Mouse (Mus musculus): Measurements from ENCODE around the gene Calm3.

The Calm3 gene

DNA sequence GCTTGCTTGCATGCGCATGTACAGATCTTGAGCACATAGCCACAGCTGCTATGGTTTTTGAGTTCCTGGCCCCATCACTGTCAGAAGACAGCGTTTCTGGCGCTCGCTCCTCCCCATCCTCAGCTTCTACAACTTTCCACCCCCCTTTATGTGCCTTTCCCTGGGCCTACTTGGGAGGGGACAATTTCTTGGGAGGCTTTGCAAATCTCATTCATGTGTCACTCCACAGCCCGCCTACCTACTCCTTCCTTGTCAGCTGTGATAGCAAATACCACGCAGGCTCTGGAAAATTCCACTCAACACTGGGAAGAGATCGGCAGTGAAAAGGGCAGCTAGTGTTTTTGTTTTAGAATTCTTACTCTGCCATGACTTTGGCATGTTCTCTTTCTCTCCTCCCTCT is 16.4 kb upstream of the Calm3 start:
- no peak for DNase-seq (ENCODE audit: low spot score)

DNA sequence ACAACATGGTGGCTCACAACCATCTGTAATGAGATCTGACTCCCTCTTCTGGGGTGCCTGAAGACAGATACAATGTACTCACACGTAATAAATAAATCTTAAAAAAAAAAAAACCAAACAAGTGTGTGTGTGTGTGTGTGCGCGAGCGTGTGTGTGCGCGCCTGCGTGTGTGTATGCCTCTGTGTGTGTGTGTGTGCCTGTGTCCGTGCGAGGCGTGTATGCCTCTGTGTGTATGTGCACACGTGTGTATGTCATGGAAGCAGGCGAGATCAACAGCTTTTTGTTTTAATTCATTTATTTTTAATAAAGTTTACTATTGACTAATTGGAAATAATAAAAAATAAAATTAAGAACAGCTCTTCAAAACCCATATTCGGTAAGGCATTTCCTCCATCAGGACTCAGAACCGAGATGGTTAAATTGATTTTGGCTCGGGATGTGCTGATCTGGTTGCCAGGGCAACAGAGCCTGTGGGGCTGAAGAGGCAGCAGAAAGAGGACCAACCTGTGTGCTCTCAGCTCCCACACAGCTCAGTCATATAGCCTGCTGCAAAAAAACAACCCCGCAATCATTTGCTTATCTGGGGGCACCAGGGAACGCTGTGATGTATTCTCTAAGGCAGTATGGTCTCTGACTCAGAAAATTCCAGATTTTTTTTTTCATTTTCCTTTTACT is 14.3 kb upstream of the Calm3 start:
- no peak for DNase-seq (ENCODE audit: low spot score)

DNA sequence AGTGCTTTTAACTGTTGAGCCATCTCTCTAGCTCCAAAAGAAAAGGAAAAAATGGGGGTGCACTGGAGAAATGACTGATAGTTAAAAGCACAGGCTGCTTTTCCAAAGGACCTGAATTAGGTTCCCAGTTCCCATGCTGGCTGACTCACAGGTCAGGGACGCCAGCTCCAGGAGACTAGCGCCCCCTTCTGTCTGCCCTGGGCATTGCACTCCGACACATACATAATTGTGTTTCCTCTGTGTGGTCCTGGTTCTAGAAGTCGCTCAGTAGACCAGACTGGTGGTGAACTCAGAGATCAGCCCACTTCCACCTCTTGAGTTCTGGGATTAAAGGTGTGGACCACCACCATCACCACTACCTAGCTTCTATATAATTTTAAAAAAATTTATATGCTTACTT is 13.4 kb upstream of the Calm3 start:
- DNase-seq (ENCODE audit: low spot score) = no peak

DNA sequence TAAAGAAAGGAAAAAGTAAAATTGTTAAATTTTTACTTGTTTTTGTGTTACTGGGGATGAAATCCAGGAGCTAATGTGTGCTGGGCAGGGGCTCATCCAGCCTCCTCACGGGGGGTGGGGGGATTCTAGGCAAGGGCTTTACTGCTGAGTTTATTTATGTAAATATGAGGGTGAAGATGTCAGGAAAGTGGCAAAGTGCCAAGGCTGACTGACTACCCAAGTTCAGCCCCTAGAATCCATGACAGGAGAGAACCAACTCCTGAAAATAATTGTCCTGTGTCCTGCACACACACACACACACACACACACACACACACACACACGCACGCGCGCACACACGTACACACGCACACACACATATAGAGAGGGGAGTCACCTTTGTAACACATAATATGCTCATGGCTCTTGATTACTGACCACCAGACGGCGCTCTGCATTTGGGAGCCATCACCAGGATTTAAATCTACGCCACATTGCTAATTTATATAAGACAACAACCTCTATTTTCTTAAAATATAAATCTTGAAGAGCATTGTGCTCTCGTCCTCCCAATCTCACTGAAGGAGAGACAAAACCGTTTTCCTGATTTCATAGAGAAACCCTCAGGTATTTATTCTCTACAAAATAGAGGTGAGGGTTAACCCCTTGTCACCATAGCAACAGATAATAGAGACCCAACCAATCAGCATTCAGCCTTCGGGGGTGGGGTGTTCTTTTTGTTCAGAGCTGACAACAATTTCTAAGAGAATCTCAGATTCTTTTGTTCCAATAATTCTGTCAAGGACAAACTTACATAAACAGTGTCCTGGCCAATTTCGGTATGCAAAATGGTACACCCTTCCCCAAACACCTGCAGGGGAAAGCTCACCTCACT is 9.0 kb upstream of the Calm3 start:
- DNase-seq (ENCODE audit: low spot score) = peak; percentile 77

DNA sequence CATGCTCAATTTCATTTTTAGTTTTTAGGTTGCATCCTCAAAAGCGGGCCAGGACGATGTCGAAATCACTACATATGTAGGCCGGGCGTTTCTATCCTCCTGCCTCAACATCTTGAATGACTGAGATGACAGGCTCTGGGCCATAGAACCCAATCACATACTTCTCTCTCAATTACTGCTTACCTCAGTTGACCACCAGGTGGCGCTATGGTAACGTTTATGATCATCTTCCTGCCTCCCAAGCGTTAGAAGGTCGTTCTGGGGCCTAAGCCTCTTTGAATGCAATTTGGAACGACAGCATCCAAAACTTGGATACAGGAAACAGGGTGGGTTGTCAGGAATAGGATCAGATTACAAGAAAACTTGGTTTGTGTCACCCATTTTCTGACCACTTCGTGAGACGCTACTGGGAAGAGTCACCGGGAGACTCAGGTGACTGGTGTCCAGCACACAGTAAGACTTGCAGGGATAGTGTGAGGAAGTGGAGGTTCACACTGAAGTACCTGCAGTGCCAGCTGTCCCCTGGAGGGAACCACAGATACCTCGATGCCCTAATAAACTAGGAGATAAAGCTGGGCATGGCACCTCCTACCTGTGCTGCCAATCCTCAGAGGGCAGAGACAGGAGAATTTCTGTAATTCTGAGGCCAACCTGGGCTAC is 8.2 kb upstream of the Calm3 start:
- peak; percentile 98 for DNase-seq (ENCODE audit: low spot score)

DNA sequence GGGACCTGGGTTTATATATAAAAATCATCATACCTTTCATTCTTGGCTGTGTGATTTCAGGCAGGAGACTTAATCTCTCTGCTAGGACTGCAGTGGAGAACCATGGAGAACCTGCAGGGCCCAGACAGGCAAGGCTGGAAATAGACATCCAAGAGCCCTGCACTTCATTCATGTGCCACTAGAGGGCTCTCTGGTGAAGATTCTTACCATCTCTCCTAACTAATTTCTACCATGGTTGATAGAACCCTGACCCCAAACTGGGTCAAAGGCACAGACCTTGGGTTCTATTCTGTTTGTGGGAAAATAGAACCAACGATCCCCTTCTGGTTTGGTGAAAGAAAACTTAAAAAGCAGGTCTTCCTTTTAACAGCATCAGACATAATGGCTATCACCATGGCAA is 6.9 kb upstream of the Calm3 start:
- DNase-seq (ENCODE audit: low spot score) = peak; percentile 92

DNA sequence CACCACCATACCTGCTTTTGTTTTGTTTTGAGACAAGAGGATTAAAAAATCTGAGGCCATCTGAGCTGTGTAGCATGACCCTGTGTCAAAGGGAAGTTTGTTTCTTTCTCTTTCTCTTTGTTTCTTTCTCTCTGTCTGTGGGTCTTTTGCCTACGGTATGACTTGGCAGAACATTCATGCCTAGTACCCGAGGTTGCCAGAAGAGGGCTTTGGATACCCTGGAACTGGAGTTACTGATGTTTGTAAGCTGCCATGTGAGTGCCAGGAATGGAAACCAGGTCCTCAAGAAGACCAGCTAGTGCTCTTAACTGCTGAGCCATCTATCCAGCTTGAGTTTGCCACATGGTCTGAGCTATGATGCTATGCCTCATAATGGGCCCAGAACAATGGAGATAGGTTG is 4.4 kb upstream of the Calm3 start:
- DNase-seq (ENCODE audit: low spot score) = no peak

DNA sequence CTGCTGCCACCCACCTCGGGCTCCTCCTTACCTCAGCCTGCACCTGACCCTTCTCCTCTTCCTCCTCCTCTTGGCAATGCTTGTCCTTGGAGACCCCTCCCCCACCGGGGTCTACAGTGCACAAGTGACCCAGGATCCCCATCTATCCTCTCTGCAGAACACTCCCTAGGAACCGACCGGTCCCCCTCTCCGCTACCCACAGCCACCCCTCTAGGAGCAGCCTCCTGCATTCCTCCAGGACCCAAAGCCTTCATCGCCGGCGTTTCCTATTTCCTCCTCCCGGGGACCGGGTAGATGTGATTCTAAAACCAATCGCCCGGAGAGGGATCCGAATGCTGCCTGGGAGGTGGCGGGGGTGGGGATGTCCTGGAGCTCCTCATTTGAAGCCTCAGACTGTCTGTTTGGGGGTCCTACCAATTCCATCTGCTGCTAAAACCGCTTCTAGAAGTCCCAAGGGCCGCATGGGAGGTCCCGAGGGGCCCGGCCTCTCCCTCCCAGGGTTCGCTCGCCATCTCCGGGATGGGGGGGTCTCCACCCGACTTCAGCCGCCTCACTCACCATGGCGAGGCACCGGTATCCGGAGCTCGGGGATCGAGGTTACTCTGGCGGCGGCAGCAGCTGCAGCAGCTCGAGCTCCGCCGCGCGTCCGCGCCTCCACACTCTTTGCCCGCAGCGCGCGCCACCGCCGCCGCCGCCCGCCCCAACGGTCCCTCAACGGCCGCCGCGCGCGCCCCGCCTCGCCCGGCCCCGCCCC is 454 bp downstream of the Calm3 start:
- DNase-seq (ENCODE audit: low spot score) = no peak

DNA sequence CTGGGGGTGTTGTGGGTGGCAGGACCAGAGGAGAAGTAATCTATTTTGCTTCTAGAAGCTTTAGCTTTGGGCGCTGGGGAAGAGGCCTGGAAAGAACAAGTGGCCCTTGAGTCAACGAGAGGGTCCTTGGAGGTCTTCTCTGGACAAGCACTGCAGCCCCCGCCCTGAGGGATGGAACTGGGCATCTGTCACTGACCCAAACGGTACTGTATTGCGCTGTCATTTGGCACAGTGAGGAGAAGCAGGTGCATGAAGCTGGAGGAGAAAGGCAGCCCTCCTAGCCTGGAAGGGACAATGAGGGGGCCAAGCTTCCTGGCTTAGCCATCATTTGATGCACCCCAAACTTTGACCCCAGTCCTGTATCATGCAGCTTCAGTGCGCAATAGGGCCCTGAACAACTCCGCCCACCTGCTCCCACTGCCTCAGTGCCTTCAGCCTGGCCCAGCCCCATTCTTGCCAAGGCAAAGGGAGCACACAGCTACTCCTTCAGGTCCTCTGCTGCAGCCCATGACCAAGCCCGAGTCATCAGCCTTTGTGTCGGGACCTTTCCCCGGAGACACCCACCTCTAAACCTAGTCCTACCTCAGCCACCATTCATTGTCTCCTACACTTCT is 1.4 kb downstream of the Calm3 start:
- DNase-seq (ENCODE audit: low spot score) = no peak

DNA sequence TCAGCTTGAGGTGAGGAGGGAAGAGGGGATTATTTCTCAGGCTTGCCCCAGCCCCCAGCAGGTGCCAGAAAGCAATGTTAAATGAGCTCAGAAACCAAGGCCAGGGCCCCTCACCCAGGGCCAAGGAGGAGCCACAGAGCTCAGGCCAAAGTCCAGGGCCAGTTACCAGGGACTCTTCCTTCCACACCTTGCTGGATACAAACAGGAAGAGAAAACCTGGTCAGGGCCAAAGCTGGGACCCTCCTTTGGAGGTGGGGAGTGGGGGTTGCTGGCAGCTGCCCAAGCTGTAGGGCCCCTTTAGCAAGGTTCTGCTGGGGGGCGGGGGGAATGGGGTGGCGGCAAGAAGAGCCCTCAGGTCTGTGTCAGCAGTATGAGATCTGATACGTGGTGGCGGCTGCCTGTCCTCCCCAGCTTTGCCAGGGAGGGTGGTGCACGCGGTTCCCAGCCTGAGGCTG is 2.0 kb downstream of the Calm3 start:
- DNase-seq (ENCODE audit: low spot score) = no peak

DNA sequence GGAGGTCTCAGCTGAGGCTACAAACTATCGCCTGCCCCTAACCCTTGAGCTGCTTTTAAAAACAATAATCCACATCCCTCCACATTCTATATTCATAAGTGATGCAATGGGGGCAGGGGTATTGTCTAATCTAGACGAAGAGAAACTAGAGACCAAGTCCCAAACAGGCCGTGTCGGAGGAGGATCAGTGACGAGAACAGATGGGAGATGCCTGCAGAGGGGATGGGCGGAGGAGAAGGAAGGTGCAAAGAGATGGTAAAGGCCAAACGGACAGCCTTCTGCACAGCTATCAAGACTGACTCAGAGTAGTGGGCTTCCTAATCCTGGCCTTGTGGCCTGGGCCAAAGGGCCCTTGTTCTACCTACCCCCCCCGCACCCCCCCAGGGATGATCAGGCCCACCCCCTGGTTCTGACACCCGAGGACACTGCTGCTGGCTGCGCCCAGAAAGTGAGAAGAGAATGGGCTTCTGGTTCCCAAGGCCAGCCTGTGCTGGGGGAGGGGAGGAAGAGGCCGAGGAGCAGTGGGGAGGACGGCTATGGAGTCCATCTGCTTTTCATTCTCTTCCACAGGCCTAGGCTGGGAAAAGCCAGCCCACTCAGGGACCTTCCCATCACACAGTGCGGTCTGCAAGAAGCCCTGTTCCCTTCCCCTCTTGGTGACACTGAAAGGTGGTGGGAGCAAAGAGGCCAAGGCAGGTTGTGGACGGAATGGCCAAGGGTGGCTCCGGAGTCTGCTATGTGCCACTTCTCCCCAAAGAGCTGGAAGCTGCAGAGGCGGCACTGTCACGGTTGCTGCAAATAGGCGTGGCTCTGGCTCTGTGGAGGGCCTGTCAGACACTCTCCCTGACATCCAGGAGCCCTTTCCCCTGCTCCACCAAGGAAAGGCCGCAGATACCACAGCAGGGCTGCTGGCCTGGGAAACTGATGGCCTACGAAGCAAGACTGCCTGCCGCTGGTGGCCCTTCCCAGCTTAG is 2.8 kb downstream of the Calm3 start:
- DNase-seq (ENCODE audit: low spot score) = no peak

DNA sequence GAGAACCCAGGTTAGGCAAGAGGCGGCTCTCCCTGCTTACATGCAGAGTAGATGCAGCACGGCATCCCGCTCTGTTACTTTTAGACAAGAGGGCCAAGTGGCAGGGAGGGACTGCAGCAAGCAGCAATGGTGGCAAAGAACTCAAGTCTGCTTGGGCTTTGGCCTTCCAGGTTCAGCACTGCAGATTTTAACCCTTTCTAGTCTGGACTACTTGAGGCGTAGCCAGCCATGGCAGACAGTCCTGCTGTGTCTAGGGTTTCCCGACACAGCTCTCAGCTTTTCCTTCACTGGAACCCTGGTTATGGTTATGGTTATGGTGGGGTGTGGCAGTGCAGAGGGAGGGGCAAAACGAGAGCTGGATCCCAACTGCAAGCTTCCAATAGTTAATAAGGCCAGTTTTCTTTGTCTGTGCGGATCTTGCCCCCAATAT is 3.7 kb downstream of the Calm3 start:
- DNase-seq (ENCODE audit: low spot score) = no peak

DNA sequence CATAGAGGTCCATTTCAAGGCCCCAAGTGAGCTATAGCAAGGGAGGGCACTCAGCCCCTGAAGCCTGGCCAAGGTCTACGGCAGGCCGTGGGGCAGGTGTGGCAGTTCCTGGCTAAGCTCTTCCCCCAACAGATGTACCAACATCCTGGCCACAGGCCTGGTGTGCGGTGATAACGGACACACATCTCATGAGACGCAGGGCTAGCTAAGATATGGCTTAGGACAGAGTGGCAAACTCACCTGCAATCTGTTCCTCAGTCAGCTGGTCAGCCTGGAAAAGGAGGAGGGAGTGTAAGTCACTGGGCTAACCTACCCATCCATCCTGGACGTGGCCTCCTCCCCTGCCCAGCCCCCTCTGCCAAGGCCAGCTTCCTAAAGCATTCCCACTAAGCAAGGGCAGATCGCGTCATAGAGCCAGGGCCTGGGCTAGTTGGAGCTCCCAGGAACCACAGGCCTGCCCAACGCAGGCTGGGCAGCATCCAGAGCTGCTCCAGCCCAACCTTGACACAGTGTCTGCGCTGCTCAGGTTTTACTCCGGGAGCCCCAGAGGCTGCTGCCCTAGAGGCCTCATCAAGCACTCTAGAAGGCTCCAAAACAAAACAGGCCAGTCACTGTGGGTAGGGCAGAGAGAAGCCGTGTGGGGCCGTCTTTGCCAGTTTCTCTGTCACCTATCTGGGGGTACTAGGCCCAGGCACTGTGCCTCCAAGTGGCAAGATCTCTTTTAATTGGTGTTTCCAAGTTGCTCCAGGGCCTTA is 4.3 kb downstream of the Calm3 start:
- no peak for DNase-seq (ENCODE audit: low spot score)

DNA sequence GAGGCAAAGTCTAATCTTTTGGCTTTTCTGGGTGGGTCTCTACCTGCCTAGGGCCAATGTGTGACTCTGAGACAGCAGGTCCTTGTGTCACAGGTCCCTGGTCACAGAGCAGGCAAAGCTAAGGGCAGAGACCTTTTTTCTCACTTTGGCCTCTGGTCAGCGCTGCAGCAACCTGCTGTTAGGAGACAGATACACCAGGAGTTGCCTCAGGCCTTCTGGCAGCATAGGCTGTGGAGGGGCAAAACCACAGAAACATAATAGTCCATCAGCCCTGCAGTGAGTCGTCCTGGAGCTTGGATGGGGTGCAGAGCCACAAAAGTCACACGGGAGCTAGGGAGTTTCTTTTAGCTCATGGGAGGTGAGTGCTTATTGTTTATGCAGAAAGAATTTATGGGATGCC is 5.2 kb downstream of the Calm3 start:
- no peak for DNase-seq (ENCODE audit: low spot score)

DNA sequence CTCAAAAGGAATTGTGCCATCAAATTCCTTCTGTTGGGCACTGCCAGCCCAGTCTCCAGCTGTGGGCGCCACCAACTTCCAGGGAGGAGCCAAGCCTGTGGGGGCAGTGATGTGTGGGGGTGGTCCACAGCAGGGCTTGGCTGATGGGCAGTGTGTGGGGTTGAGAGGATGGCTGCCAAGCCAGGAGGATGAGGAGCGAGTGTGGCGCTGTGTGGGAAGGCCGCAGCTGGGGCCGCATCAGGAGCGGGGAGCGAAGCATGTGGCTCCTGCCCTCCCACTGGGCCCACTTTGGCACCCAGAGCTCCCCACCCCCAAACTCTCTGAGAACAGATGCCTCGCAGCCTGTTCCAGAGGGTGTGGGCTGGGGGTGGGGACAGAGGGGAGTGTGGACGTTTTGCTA is 5.9 kb downstream of the Calm3 start:
- DNase-seq (ENCODE audit: low spot score) = no peak

DNA sequence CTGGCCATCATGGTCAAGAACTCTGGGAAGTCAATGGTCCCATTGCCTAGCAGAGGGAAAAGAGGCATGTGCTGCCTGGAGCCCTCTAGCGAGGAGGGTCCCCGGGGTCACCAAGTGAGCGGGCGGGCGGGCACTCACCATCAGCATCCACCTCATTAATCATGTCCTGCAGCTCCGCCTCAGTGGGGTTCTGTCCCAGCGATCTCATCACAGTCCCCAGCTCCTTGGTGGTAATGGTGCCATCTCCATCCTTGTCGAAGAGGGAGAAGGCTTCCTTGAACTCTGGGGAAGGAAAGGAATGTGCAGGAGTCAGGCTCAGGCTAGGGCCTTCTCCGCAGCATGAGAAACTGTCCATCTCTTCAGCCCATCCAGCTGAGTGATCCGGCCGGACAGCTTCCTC is 6.5 kb downstream of the Calm3 start:
- DNase-seq (ENCODE audit: low spot score) = no peak

DNA sequence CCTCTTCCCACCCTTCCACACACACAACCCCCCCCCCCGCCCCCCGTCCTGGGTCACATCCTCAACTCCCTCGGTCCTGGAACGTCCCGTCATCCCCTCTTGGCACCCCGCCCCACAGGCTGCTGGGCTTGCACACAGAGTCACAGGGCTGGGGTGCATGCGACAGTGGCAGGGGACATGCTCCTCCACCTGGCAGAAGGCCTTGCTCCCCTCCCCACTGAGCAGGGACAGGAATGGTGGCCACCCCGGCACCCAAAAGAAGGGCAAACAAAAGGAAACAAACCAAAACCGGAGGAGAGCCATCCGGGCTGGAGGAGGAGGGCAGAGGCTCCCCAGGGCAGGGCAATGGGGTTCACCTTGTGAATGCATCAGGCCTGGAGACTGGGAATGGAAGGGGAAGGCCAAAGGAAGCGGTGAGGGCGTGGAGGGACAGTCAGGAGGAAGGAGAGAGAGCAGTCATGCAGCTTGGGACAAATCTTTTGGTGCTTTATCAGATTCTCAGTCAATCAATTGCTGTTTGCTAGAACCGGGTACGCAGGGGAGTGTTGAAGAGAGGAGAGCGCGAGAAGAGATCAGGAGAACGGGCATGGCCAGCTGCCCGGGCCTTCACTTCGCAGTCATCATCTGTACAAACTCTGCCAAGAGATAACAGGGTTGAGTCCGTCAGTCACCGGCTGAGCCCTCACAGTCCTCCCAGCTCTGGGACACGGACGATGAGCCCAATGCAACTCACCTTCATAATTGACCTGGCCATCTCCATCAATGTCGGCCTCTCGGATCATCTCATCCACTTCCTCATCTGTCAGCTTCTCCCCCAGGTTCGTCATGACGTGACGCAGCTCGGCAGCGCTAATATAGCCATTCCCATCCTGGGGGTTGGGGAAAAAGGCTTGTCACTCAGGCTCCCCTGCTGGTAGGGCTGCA is 7.3 kb downstream of the Calm3 start:
- no peak for DNase-seq (ENCODE audit: low spot score)

DNA sequence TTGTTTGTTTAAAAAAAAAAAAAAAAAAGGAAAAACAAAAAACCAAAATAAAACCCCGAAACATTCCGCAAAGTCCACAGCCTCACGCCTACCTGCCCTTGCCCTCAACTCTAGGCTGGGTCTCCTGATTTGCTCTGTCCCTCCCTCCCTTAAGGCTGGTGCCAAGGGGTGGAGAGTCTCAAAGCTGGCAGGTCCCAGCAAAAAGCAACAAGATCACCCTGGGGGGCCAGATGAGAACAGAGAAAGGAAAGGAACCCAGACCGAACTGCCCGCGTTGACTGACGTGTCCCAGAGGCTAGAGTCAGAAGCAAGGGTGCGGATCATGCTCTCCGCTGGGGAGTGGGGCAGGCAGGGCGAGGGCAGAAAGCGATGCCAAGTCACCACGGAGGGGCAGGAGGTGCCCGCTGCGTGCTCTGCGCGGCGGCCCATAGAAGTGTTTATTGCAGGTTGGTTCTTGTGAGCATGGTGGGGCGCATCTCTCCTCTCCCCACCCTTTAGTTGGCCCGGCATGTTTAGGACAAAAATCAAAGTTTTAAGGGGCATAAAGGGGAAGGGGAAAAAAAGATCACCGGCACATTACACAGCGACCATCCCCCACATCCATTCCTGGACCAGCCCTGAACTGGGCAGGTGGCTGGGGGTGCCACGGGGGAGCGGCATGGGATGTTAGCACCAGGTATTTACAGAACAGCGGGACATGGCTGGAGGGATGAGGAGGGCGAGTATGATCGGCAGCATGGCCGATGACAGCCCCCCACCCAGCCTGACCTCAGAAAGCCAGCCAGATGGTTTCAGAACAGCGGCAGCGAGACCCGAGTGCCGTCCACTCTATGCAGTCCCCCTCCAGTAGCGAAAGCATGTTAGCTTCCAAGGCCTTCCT is 8.2 kb downstream of the Calm3 start:
- DNase-seq (ENCODE audit: low spot score) = no peak

Measured in retina, embryonic 14.5 days (tissue).